Comparison of ENCODE assay signal across 8 mouse cellular contexts in genomic region chr1:151754881-151755659, GRCm38 (mm10). TPM values are rescaled to one million over a fixed set of nuclear protein-coding genes. Genes with fewer than 3 reads are reported as not detected.
DNase-seq lines count a peak whose midpoint lies in the region; ATAC-seq lines count a peak whose summit lies in the region.

Gene Edem3 (plus strand): TSS chr1:151755371.

- H3K36me3 ChIP-seq in forebrain, embryonic 14.5 days (ENCODE audit: control insufficient read depth, insufficient read depth, low read length) = no peaks in the 10 kb centered on the region
- H3K36me3 ChIP-seq in neural tube, embryonic 15.5 days = no peaks in the 10 kb centered on the region

- peaks cover 7% of the 10 kb centered on the region for H3K4me1 ChIP-seq in forebrain, embryonic 14.5 days (ENCODE audit: control insufficient read depth, insufficient read depth, low read length)
- H3K4me1 ChIP-seq in neural tube, embryonic 15.5 days = peaks cover 21% of the 10 kb centered on the region

- peak; percentile 100 for DNase-seq in ES-CJ7 (ENCODE audit: low read depth, low spot score)
- DNase-seq in cerebellum, adult 11 months = peak; percentile 98
- DNase-seq in forebrain, embryonic 14.5 days (ENCODE audit: low spot score) = peak; percentile 99
- DNase-seq in heart, postnatal 14 days = peak; percentile 96
- peak; percentile 98 for DNase-seq in layer of hippocampus, adult 11-12 months (ENCODE audit: low spot score)
- DNase-seq in lung, adult 18-20 months = peak; percentile 100
- DNase-seq in testis, postnatal 14 days (ENCODE audit: low spot score) = peak; percentile 100

- H3K27ac ChIP-seq in forebrain, embryonic 14.5 days (ENCODE audit: low read depth, low read length) = peak within 1 kb of the TSS; percentile 84
- peak within 1 kb of the TSS; percentile 91 for H3K27ac ChIP-seq in neural tube, embryonic 15.5 days (replicated peaks)

- H3K9me3 ChIP-seq in forebrain, embryonic 14.5 days (replicated peaks; ENCODE audit: control insufficient read depth, low read length) = no peaks in the 10 kb centered on the region
- H3K9me3 ChIP-seq in neural tube, embryonic 15.5 days (replicated peaks) = no peaks in the 10 kb centered on the region

- H3K27me3 ChIP-seq in forebrain, embryonic 14.5 days (replicated peaks; ENCODE audit: control insufficient read depth, insufficient read depth, low read length) = no peaks in the 10 kb centered on the region
- H3K27me3 ChIP-seq in neural tube, embryonic 15.5 days (replicated peaks) = no peaks in the 10 kb centered on the region

- WGBS in forebrain, embryonic 14.5 days = under 1% methylated on average over 63 of the region's 64 CpGs
- WGBS in neural tube, embryonic 15.5 days = under 1% methylated on average over 61 of the region's 64 CpGs

- H3K4me2 ChIP-seq in forebrain, embryonic 14.5 days (ENCODE audit: low read length) = peak within 1 kb of the TSS; percentile 86
- peak within 1 kb of the TSS; percentile 86 for H3K4me2 ChIP-seq in neural tube, embryonic 15.5 days

- peak; percentile 99 for ATAC-seq in forebrain, embryonic 14.5 days
- peak; percentile 99 for ATAC-seq in neural tube, embryonic 15.5 days (ENCODE audit: low FRiP score)

- H3K9ac ChIP-seq in forebrain, embryonic 14.5 days (ENCODE audit: low read length) = peak within 1 kb of the TSS; percentile 78
- H3K9ac ChIP-seq in neural tube, embryonic 15.5 days (replicated peaks) = peak within 1 kb of the TSS; percentile 74

- intact Hi-C loops in heart, postnatal 14 days (cut with DNase I) = no loop called here

- H3K4me3 ChIP-seq in forebrain, embryonic 14.5 days (ENCODE audit: low read depth, low read length) = peak within 1 kb of the TSS; percentile 88
- peak within 1 kb of the TSS; percentile 87 for H3K4me3 ChIP-seq in neural tube, embryonic 15.5 days (replicated peaks)

RNA-seq across cellular contexts. Expression of gene Edem3, which starts in this region (rescaled TPM):
- 16.3 and 22.0 TPM in 2 replicates for polyA plus RNA-seq in forebrain, embryonic 14.5 days (2014; fragmentation: Nextera tagmentation; extraction: Ambion mirVana)
- total RNA-seq in heart, postnatal 14 days (2021) = 10 to 100 TPM; 23.4 to 24.9 TPM
- polyA plus RNA-seq in neural tube, embryonic 15.5 days (2015; fragmentation: Nextera tagmentation; extraction: Ambion mirVana) = 15.2 and 16.9 TPM in 2 replicates

Comparison
In these comparisons a context has a peak if more than half of its experiments do, and no peak if none do; other contexts are left out.
1. Peak in every context shown above with its lines: DNase-seq, ATAC-seq, H3K4me3 ChIP-seq and H3K27ac ChIP-seq.